Comparison of ENCODE assay signal across 43 mouse cellular contexts in genomic region chr9:7501138-7501537, GRCm38 (mm10). TPM values are rescaled to one million over a fixed set of nuclear protein-coding genes. Genes with fewer than 3 reads are reported as not detected.
"Had no signal": no experiment of that assay in that cellular context is flagged by ENCODE, and none has a peak within 500 bp of the region (broad histone marks: within the 10 kb centered on the region; RNA-seq: fewer than 3 reads in every experiment).

No protein-coding gene starts in this region.

- DNase-seq: gastrocnemius, postnatal 14 days; gastrocnemius, postnatal 36 days; heart, adult 11 months; heart, adult 2 months; heart, postnatal 14 days; heart, postnatal 36 days; kidney, adult 11 months; kidney, adult 2 months; kidney, adult 9 months; kidney, postnatal 10 days; kidney, postnatal 25 days; layer of hippocampus, adult 9-11 months; layer of hippocampus, postnatal 36 days; left cerebral cortex, postnatal 4 days had no signal

- ATAC-seq: hindbrain, postnatal 0 days; intestine, embryonic 16.5 days; liver, embryonic 12.5 days had no signal

RNA-seq across cellular contexts. Expression of gene Mmp10, which starts 1.0 kb away (rescaled TPM):
- total RNA-seq: gastrocnemius, adult 8-10 months; gastrocnemius, postnatal 14 days; gastrocnemius, postnatal 36 days; heart, adult 2 months; heart, postnatal 14 days; heart, postnatal 36 days; hematopoietic stem cell, adult 5-6 weeks; hindbrain, postnatal 0 days; layer of hippocampus, adult 18-20 months; layer of hippocampus, adult 8-10 months; layer of hippocampus, postnatal 14 days; layer of hippocampus, postnatal 36 days; left cerebral cortex, adult 18-20 months; left cerebral cortex, adult 8-10 months; left cerebral cortex, postnatal 10 days; left cerebral cortex, postnatal 25 days; left cerebral cortex, postnatal 4 days; liver, adult 2 months had no signal
- polyA plus RNA-seq: gonadal fat pad, adult 2 months; heart, adult 2 months; heart, embryonic 11.5 days; heart, embryonic 13.5 days; heart, embryonic 15.5 days; heart, postnatal 0 days; hindbrain, embryonic 11.5 days; hindbrain, embryonic 13.5 days; hindbrain, embryonic 15.5 days; hindbrain, postnatal 0 days; kidney, adult 2 months; limb, embryonic 11.5 days; limb, embryonic 13.5 days; limb, embryonic 15.5 days; liver, adult 2 months; liver, embryonic 12.5 days; liver, embryonic 14.5 days; liver, embryonic 16.5 days had no signal

RNA-seq across cellular contexts. Expression of gene Mmp3, which starts 55.5 kb away (rescaled TPM):
- total RNA-seq: hematopoietic stem cell, adult 5-6 weeks; hindbrain, postnatal 0 days; layer of hippocampus, adult 18-20 months; layer of hippocampus, adult 8-10 months; layer of hippocampus, postnatal 14 days; layer of hippocampus, postnatal 36 days; left cerebral cortex, adult 18-20 months; left cerebral cortex, adult 8-10 months; left cerebral cortex, postnatal 10 days; left cerebral cortex, postnatal 25 days; left cerebral cortex, postnatal 4 days had no signal
- polyA plus RNA-seq: heart, embryonic 11.5 days; heart, embryonic 13.5 days; heart, embryonic 15.5 days; heart, postnatal 0 days; hindbrain, embryonic 11.5 days; hindbrain, embryonic 13.5 days; hindbrain, embryonic 15.5 days; hindbrain, postnatal 0 days; intestine, embryonic 14.5 days; intestine, embryonic 16.5 days; kidney, embryonic 16.5 days; limb, embryonic 11.5 days; limb, embryonic 13.5 days; limb, embryonic 15.5 days; liver, embryonic 12.5 days; liver, embryonic 14.5 days; liver, embryonic 16.5 days had no signal

RNA-seq across cellular contexts. Expression of gene Mmp8, which starts 57.1 kb away (rescaled TPM):
- total RNA-seq: gastrocnemius, adult 8-10 months; gastrocnemius, postnatal 14 days; gastrocnemius, postnatal 36 days; hindbrain, postnatal 0 days; layer of hippocampus, adult 18-20 months; layer of hippocampus, adult 8-10 months; layer of hippocampus, postnatal 14 days; layer of hippocampus, postnatal 36 days; left cerebral cortex, adult 18-20 months; left cerebral cortex, adult 8-10 months; left cerebral cortex, postnatal 10 days; left cerebral cortex, postnatal 25 days; left cerebral cortex, postnatal 4 days had no signal
- polyA plus RNA-seq: heart, embryonic 11.5 days; hindbrain, embryonic 11.5 days; large intestine, adult 2 months had no signal
